Mouse (Mus musculus) inflammation-experienced regulatory T-cells, adult 6 months (primary cell): Measurements from ENCODE around the gene Uckl1. TPM values are rescaled to one million over a fixed set of nuclear protein-coding genes. Genes with fewer than 3 reads are reported as not detected.
A peak's percentile ranks its signal among the peaks of the same experiment; 100 is the strongest.

ENCODE experiments used
- ATAC-seq: one replicate; pipeline ENCODE4 v1.8.0; 2017
- polyA plus RNA-seq, 3 experiments: library from polyadenylated mRNA; unstranded; fragments of 100-300 nt; shearing (Covaris generic); gene quantifications; one replicate each; pipeline ENCODE4 v1.2.1; 2017

Uckl1 gene
- polyA plus RNA-seq, 3 experiments from 2014 or later, result 108 to 199 (median 172) TPM

GRCm38 (mm10) chr2:181571941-181572670 lies 12.6 kb downstream of the Uckl1 start:
- no peak for ATAC-seq

- ATAC-seq, result no peak
Observed at GRCm38 (mm10) chr2:181570921-181571595, 13.6 kb downstream of the Uckl1 start.

- no peak for ATAC-seq
Observed at GRCm38 (mm10) chr2:181570375-181570774, 14.3 kb downstream of the Uckl1 start.

GRCm38 (mm10) chr2:181569856-181570255 lies 14.8 kb downstream of the Uckl1 start:
- ATAC-seq, result no peak

- peak; percentile 58 for ATAC-seq
Observed at GRCm38 (mm10) chr2:181568272-181569008, 16.3 kb downstream of the Uckl1 start.

GRCm38 (mm10) chr2:181567338-181567737 lies 17.4 kb downstream of the Uckl1 start:
- ATAC-seq, result no peak

- no peak for ATAC-seq
Observed at GRCm38 (mm10) chr2:181553772-181554171, 30.9 kb downstream of the Uckl1 start.

- no peak for ATAC-seq
Observed at GRCm38 (mm10) chr2:181550233-181550632, 34.5 kb downstream of the Uckl1 start.

- no peak for ATAC-seq
Observed at GRCm38 (mm10) chr2:181548682-181549081, 36.0 kb downstream of the Uckl1 start.

- no peak for ATAC-seq
Observed at GRCm38 (mm10) chr2:181548227-181548626, 36.5 kb downstream of the Uckl1 start.

- ATAC-seq, result no peak
Observed at GRCm38 (mm10) chr2:181546142-181546541, 38.5 kb downstream of the Uckl1 start.

GRCm38 (mm10) chr2:181541761-181542380 lies 42.8 kb downstream of the Uckl1 start:
- ATAC-seq, result no peak

GRCm38 (mm10) chr2:181537444-181538047 lies 47.1 kb downstream of the Uckl1 start:
- peak; percentile 50 for ATAC-seq

- no peak for ATAC-seq
Observed at GRCm38 (mm10) chr2:181536410-181536809, 48.3 kb downstream of the Uckl1 start.

GRCm38 (mm10) chr2:181532589-181532988 lies 52.1 kb downstream of the Uckl1 start:
- ATAC-seq, result no peak

- ATAC-seq, result no peak
Observed at GRCm38 (mm10) chr2:181529076-181529475, 55.6 kb downstream of the Uckl1 start.

GRCm38 (mm10) chr2:181525526-181525925 lies 59.2 kb downstream of the Uckl1 start:
- ATAC-seq, result no peak

- no peak for ATAC-seq
Observed at GRCm38 (mm10) chr2:181522811-181523210, 61.9 kb downstream of the Uckl1 start.

- no peak for ATAC-seq
Observed at GRCm38 (mm10) chr2:181521491-181521890, 63.2 kb downstream of the Uckl1 start.

- no peak for ATAC-seq
Observed at GRCm38 (mm10) chr2:181520936-181521227, 63.8 kb downstream of the Uckl1 start.

- ATAC-seq, result peak; percentile 92
Observed at GRCm38 (mm10) chr2:181520118-181520935, 64.4 kb downstream of the Uckl1 start, which contains the start of gene Dnajc5. Gene Dnajc5, plus strand, starts transcription at chr2:181520485.

- ATAC-seq, result no peak
Observed at GRCm38 (mm10) chr2:181519201-181519600, 65.5 kb downstream of the Uckl1 start.
